Mouse (Mus musculus) midbrain, embryonic 13.5 days (tissue): ENCODE results near the gene Spata18. TPM values are rescaled to one million over a fixed set of nuclear protein-coding genes. Genes with fewer than 3 reads are reported as not detected.

ENCODE experiments used
- ATAC-seq: fragments of 200-750 bp; cut with Nextera tagmentation; 2 replicates; pipeline ENCODE4 v1.8.0; 2017; ENCODE audit warnings: mild to moderate bottlenecking, moderate TSS enrichment, moderate library complexity
- H3K27ac ChIP-seq: fragments of 300-500 bp; sonication (generic); 2 replicates; pipeline ENCODE4 v1.5.1; 2015; ENCODE audit warnings: inconsistent platforms, mild to moderate bottlenecking, moderate library complexity
- H3K27me3 ChIP-seq: fragments of 300-500 bp; sonication (generic); 2 replicates; pipeline ENCODE4 v1.6.1; 2015; ENCODE audit warnings: mild to moderate bottlenecking, inconsistent platforms
- H3K36me3 ChIP-seq: fragments of 300-500 bp; sonication (generic); 2 replicates; pipeline ENCODE4 v1.6.1; 2015; ENCODE audit warnings: mild to moderate bottlenecking, inconsistent platforms
- H3K4me1 ChIP-seq: fragments of 300-500 bp; sonication (generic); replicated peaks from 2 replicates; pipeline ENCODE4 v1.6.1; 2015; ENCODE audit warnings: inconsistent platforms
- H3K4me2 ChIP-seq: fragments of 300-500 bp; sonication (generic); replicated peaks from 2 replicates; pipeline ENCODE4 v1.6.1; 2015; ENCODE audit warnings: moderate library complexity, mild to moderate bottlenecking, inconsistent platforms
- H3K4me3 ChIP-seq: fragments of 300-500 bp; sonication (generic); replicated peaks from 2 replicates; pipeline ENCODE4 v1.5.1; 2015; ENCODE audit warnings: mild to moderate bottlenecking, inconsistent platforms
- H3K9ac ChIP-seq: fragments of 300-500 bp; sonication (generic); replicated peaks from 2 replicates; pipeline ENCODE4 v1.6.1; 2015; ENCODE audit warnings: mild to moderate bottlenecking, inconsistent platforms
- H3K9me3 ChIP-seq: fragments of 300-500 bp; sonication (generic); 2 replicates; pipeline ENCODE4 v1.6.1; 2016; ENCODE audit warnings: mild to moderate bottlenecking, inconsistent platforms
- WGBS: fragments of 180-500 bp; shearing (Covaris S2); methylation state at CpG from one replicate; pipeline ENCODE4 v1.1.7; 2015; 5-methylcytosine and 5-hydroxymethylcytosine counted together
- polyA plus RNA-seq: library from polyadenylated mRNA; unstranded; fragments of >200 nt; fragmentation: Nextera tagmentation; extraction: Ambion mirVana; gene quantifications from 2 replicates; pipeline ENCODE4 v1.2.1, GENCODE M21; 2015

Spata18 gene
- polyA plus RNA-seq, 1 experiment from 2014 or later: 0.22 TPM

- no peak for ATAC-seq
- H3K4me3 ChIP-seq: no peak overlapping the region
- peaks cover 4% of the 10 kb centered on the region; the same call in 1 of the 2 replicates for H3K9me3 ChIP-seq
- peaks cover 15% of the 10 kb centered on the region for H3K36me3 ChIP-seq
- H3K4me1 ChIP-seq: peaks cover 7% of the 10 kb centered on the region; the same call in 1 of the 2 replicates
- H3K4me2 ChIP-seq: no peak overlapping the region
- WGBS: 89% methylated on average over 5 of the region's 5 CpGs
- no peak overlapping the region for H3K27ac ChIP-seq
- no peak overlapping the region for H3K9ac ChIP-seq
- no peaks in the 10 kb centered on the region for H3K27me3 ChIP-seq
These were observed 21.0 kb upstream of the Spata18 start for GRCm38 (mm10) chr5:73630141-73630540.

GRCm38 (mm10) chr5:73631001-73631558 is 20.1 kb upstream of the Spata18 start:
- Histone ChIP-seq H3K9me3 (peaks cover 4% of the 10 kb centered on the region; the same call in 1 of the 2 replicates), H3K4me1 (peaks cover 7% of the 10 kb centered on the region; the same call in 1 of the 2 replicates), H3K36me3 (peaks cover 21% of the 10 kb centered on the region), H3K4me2 (no peak overlapping the region), H3K4me3 (no peak overlapping the region), H3K27ac (no peak overlapping the region), H3K27me3 (no peaks in the 10 kb centered on the region), H3K9ac (no peak overlapping the region)
- 42% methylated on average over 10 of the region's 10 CpGs for WGBS
- no peak for ATAC-seq

DNA sequence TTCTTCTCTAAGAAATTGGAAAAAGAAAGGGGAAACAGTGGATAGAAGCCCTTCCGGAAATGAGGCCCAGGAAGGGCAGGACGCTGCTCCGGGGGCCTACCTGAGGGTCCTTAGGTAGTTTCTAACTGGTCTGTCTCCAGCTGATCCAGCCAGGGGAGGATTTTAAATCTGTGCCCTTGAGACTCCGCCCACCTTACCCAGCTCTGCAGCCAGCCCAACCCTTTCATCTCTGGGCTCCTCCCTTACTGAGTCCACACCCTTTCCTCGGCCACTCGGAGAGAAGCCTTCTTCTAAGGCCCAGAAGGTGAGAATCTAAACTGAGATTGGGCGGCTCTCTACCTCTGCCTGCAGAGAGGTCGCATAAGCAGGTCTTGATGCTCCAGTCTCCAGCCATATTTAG is 18.9 kb upstream of the Spata18 start, which contains the start of gene Lrrc66:
TSS of gene Lrrc66 (minus strand) at position 236 of the 400 bp plus-strand sequence.
- H3K27ac ChIP-seq: no peak within 1 kb of the TSS
- 76% methylated on average over 8 of the region's 8 CpGs for WGBS
- ATAC-seq: no peak
- H3K9me3 ChIP-seq: peaks cover 4% of the 10 kb centered on the region; the same call in 1 of the 2 replicates
- no peak within 1 kb of the TSS for H3K4me3 ChIP-seq
- peaks cover 9% of the 10 kb centered on the region for H3K4me1 ChIP-seq
- peaks cover 21% of the 10 kb centered on the region for H3K36me3 ChIP-seq
- H3K27me3 ChIP-seq: no peaks in the 10 kb centered on the region
- no peak within 1 kb of the TSS for H3K9ac ChIP-seq
- no peak within 1 kb of the TSS for H3K4me2 ChIP-seq

DNA sequence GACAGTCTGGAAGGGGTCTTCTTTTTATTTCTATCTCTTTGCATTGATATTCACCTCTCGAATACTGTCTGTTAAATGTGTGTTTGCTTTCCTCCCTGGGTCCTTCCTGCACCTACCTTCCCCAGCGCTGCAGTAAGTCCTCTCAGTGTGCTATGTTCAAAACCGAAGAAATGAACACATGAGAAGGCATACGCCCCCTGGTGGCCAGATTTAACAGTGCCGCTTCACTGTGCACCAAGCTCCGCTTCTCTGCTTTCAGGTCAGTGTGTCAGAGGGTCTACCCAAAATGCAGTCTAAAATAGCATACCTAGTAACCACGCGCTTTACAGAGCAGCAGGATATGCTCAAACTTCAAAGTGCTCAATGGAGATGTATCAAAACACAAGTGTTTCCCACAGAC is 18.0 kb upstream of the Spata18 start:
- H3K9ac ChIP-seq: no peak overlapping the region
- peaks cover 21% of the 10 kb centered on the region for H3K36me3 ChIP-seq
- peaks cover 4% of the 10 kb centered on the region; the same call in 1 of the 2 replicates for H3K9me3 ChIP-seq
- no peak overlapping the region for H3K4me3 ChIP-seq
- ATAC-seq: 0 out of 2 replicates have a peak, but pooled peaks have one; percentile 5
- peaks cover 12% of the 10 kb centered on the region for H3K4me1 ChIP-seq
- WGBS: 57% methylated on average over 8 of the region's 8 CpGs
- no peak overlapping the region for H3K4me2 ChIP-seq
- no peak overlapping the region for H3K27ac ChIP-seq
- H3K27me3 ChIP-seq: no peaks in the 10 kb centered on the region

DNA sequence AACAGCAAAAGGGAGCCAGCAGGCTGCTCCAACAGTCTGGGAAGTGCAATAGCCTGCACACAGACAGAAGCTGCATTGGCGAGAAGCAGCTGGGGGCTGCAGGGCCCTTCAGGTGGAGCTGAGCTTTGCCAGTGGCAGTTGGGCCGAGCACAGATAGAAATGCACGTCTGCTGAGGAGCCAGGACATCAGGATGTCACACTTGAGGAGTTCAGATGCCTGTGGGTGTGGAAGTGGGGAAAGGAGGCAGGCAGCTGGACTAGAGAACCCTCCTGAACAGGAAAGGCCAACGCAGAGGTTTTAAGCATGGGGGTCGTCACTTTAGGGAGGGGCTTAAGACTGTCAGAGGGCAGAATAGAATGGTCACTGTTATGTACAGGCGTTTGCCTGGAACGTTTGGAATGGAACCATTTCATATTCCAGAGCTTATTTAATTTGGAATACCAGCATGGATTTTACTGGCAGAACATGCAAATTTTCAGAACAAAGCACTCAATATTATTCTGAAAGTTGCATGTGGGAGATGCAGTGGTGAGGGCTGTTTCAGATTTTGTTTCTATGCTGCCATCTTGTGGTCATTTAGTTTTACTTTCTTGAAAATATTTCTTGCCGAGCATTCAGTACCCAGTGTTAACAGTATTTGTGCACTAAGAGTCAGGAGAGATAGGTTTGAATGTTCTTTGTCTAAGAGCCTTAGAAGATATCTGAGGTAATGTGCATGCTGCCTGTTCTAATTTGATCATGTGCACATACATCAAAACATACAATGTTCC is 13.7 kb upstream of the Spata18 start:
- Histone ChIP-seq H3K4me3 (no peak overlapping the region), H3K4me2 (no peak overlapping the region), H3K27ac (peak overlapping the region; percentile 44; the same call in 1 of the 2 replicates), H3K36me3 (peaks cover 43% of the 10 kb centered on the region), H3K9me3 (peaks cover 4% of the 10 kb centered on the region; the same call in 1 of the 2 replicates), H3K9ac (0 out of 2 replicates have a peak overlapping the region, but pooled peaks have one; percentile 16), H3K4me1 (peaks cover 4% of the 10 kb centered on the region), H3K27me3 (no peaks in the 10 kb centered on the region)
- peak; percentile 74 for ATAC-seq
- 45% methylated on average over 8 of the region's 8 CpGs for WGBS

DNA sequence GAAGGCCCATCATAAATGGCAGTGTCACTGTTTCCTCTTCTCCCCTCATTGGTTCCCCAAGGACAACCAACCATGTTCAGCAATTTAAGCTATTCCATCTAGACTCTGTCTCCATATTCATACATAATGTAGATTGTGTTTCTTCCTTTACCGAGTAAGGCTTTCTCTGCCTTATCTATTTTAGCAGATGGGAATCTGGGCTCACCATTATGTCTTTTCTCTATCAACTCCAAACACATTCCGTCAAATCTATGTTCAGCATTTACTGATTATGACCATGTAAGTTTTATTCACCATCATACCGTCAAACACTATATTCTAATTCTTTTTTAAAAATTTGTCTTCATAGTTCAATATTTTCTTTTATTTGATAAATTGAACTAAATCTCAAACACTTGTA is 10.1 kb upstream of the Spata18 start:
- H3K27me3 ChIP-seq: 0 out of 2 replicates have a peak, but pooled peaks cover 1% of the 10 kb centered on the region
- H3K27ac ChIP-seq: no peak overlapping the region
- no peak overlapping the region for H3K9ac ChIP-seq
- H3K4me2 ChIP-seq: no peak overlapping the region
- peaks cover 4% of the 10 kb centered on the region for H3K4me1 ChIP-seq
- H3K9me3 ChIP-seq: no peaks in the 10 kb centered on the region
- WGBS: 86% methylated on average over 3 of the region's 3 CpGs
- ATAC-seq: no peak
- H3K4me3 ChIP-seq: no peak overlapping the region
- peaks cover 24% of the 10 kb centered on the region for H3K36me3 ChIP-seq

DNA sequence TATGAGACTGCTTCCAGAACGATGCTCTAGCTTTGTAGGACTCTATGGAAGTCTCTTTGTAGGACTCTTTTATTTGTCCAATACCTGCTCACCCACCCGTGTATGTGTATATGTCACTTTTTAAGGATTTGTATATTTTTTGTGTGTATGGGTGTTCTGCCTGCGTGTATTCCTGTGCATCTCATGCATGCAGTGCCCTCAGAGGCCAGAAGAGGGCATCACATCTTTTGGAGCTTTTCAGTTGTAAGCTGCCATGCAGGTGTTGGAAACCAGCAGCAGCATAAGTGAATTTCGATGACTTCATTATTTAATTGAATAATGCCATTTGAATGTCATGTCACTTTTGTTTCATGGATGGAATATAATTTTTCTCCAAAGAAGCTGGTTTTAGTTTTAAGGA is 9.1 kb upstream of the Spata18 start:
- H3K4me2 ChIP-seq: no peak overlapping the region
- WGBS: 76% methylated on average over 4 of the region's 4 CpGs
- H3K27me3 ChIP-seq: 0 out of 2 replicates have a peak, but pooled peaks cover 3% of the 10 kb centered on the region
- ATAC-seq: no peak
- peaks cover 11% of the 10 kb centered on the region for H3K4me1 ChIP-seq
- H3K9me3 ChIP-seq: no peaks in the 10 kb centered on the region
- no peak overlapping the region for H3K27ac ChIP-seq
- H3K36me3 ChIP-seq: peaks cover 24% of the 10 kb centered on the region
- H3K9ac ChIP-seq: no peak overlapping the region
- H3K4me3 ChIP-seq: no peak overlapping the region

DNA sequence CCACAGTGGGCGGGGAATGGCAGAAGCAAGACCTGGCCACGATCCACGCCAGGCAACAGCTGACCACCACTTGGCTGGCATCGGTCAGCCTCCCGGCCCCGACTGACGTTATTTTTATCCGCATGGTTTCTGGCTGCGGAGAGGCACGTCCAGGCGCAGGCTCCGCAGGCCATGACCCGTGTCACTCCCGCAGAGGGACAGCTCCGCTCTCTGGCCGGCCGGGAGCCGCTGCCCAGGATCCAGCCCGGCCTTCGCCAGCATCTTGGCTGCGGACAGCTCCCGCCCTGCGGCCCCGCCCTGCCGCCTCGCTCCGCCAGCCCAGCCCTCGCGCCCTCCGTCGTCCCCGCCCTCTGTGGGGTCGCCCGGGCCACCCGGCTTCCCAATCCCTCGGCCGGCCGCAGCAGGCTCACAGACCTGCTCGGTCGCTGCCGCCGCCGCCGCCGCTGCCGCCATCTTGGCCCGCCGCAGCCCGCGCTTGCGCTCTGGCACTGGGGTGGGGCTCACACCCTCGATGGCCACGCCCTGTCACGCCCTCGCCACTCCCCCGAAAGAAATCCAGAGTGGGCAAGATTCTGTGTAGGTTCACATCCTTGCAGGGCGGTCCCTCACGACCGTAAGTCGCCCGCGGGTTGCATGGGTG is 3.8 kb upstream of the Spata18 start, which contains the start of gene Sgcb:
TSS of gene Sgcb (minus strand) at position 530 of the 640 bp plus-strand sequence.
- Histone ChIP-seq H3K36me3 (0 out of 2 replicates have a peak, but pooled peaks cover 3% of the 10 kb centered on the region), H3K4me3 (peak within 1 kb of the TSS; percentile 84), H3K4me2 (peak within 1 kb of the TSS; percentile 72), H3K4me1 (peaks cover 29% of the 10 kb centered on the region), H3K27ac (peak within 1 kb of the TSS; percentile 48; the same call in 1 of the 2 replicates), H3K9me3 (no peaks in the 10 kb centered on the region), H3K9ac (peak within 1 kb of the TSS; percentile 91), H3K27me3 (peaks cover 50% of the 10 kb centered on the region)
- peak; percentile 90 for ATAC-seq
- WGBS: under 1% methylated on average over 62 of the region's 62 CpGs

DNA sequence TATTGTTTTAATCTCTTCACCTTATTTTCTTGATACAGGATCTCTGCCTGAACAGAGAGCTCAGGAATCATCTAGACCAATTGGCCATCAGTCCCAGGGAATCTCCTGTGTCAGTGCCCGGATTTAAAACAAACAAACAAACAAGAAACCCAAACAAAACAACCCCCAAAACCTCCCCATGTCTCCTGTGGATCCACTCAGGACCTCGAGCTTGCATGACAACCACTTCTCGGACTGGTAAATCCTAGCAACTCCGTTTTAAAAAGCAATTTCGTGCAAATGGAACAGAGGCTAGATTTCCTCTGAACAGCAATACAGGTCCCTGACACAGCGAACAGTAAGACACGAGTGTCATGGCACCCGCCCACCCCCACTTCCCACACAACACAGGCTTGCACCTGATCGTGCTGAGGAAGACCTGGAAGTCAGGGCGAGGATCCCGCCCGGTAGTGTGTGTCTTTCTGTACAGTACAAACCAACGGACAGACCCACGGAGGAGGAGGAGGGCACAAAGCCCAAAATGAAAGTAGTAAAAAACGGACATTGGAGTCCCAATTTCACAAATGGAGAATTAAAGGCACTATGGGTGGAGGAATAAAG is 714 bp upstream of the Spata18 start:
- H3K4me2 ChIP-seq: peak overlapping the region; percentile 78
- no peak overlapping the region for H3K27ac ChIP-seq
- peaks cover 76% of the 10 kb centered on the region for H3K27me3 ChIP-seq
- no peak for ATAC-seq
- no peaks in the 10 kb centered on the region for H3K9me3 ChIP-seq
- H3K36me3 ChIP-seq: no peaks in the 10 kb centered on the region
- H3K4me3 ChIP-seq: peak overlapping the region; percentile 46
- H3K9ac ChIP-seq: no peak overlapping the region
- peaks cover 29% of the 10 kb centered on the region for H3K4me1 ChIP-seq
- WGBS: 1% methylated on average over 15 of the region's 15 CpGs

DNA sequence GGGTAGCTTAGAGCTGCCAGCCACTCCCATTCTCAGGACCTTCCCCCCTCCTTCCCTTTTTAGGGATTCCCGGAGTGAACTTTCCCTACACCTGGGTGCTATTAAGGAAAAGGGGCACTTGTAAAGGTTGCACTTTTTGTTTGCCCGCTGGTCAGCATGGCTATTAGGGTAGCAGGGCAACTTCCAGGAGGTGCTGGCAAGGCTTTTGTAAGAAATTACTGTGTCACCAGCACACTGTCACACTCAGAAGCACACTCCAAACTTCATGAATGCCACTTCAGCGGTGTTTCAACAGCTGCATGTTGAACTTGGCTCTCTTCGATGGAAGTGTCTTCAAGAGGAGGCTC is 649 bp downstream of the Spata18 start:
- Histone ChIP-seq H3K9ac (no peak overlapping the region), H3K36me3 (no peaks in the 10 kb centered on the region), H3K4me3 (peak overlapping the region; percentile 46), H3K27ac (no peak overlapping the region), H3K9me3 (no peaks in the 10 kb centered on the region), H3K4me1 (peaks cover 25% of the 10 kb centered on the region), H3K27me3 (peaks cover 73% of the 10 kb centered on the region), H3K4me2 (peak overlapping the region; percentile 78)
- WGBS: 2% methylated on average over 4 of the region's 4 CpGs
- no peak for ATAC-seq

DNA sequence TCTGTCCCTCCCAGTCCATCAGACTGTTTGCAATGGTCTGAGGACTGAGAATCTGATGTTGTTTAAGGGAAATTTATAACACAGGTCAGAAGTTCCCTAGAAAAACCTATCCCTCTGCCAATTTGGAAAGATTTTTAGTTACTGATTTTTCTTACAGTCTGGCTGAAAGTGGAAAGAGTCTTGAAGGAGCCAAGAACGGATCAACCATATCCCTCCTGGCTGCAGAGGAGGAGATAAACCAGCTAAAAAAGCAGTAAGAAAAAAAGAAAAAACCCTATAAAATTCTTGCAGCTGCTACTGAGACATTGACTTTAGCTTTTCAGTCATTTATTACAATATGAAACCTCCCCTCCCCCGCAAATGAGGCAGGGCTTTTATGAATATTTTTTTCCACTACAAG is 15.5 kb downstream of the Spata18 start:
- Histone ChIP-seq H3K27me3 (no peaks in the 10 kb centered on the region), H3K9ac (no peak overlapping the region), H3K4me3 (no peak overlapping the region), H3K9me3 (no peaks in the 10 kb centered on the region), H3K4me1 (no peaks in the 10 kb centered on the region), H3K4me2 (no peak overlapping the region), H3K27ac (no peak overlapping the region), H3K36me3 (no peaks in the 10 kb centered on the region)
- no peak for ATAC-seq
- WGBS: 95% methylated on average over 2 of the region's 2 CpGs
